9 mouse cellular contexts compared by ENCODE assay signal in genomic region chr5:28093874-28094273, GRCm38 (mm10). TPM values are rescaled to one million over a fixed set of nuclear protein-coding genes. Genes with fewer than 3 reads are reported as not detected.
DNase-seq lines count a peak whose midpoint lies in the region; ATAC-seq and TF ChIP-seq lines count a peak whose summit lies in the region.
"Had no signal": no experiment of that assay in that cellular context is flagged by ENCODE, and none has a peak within 500 bp of the region (broad histone marks: within the 10 kb centered on the region; RNA-seq: fewer than 3 reads in every experiment).

No protein-coding gene starts in this region.

- no peaks in the 10 kb centered on the region for H3K9me3 ChIP-seq in forebrain, embryonic 11.5 days (ENCODE audit: control insufficient read depth, low read length)
- H3K9me3 ChIP-seq in lung, postnatal 0 days (ENCODE audit: low read length) = no peaks in the 10 kb centered on the region

- H3K9ac ChIP-seq in forebrain, embryonic 11.5 days (ENCODE audit: low read length) = no peak overlapping the region
- H3K9ac ChIP-seq in lung, postnatal 0 days (replicated peaks; ENCODE audit: low read depth) = no peak overlapping the region

- no peaks in the 10 kb centered on the region for H3K36me3 ChIP-seq in forebrain, embryonic 11.5 days (ENCODE audit: control insufficient read depth, insufficient read depth, low read length)
- no peaks in the 10 kb centered on the region for H3K36me3 ChIP-seq in lung, postnatal 0 days (ENCODE audit: insufficient read depth, low read length)

- no peak overlapping the region for H3K4me2 ChIP-seq in forebrain, embryonic 11.5 days (ENCODE audit: low read depth, low read length, severe bottlenecking)
- H3K4me2 ChIP-seq in lung, postnatal 0 days (replicated peaks; ENCODE audit: low read depth, low read length) = no peak overlapping the region

- 0 out of 2 replicates have a peak, but pooled peaks have one; percentile 46 for ATAC-seq in forebrain, embryonic 11.5 days (replicated peaks; ENCODE audit: low FRiP score)
- ATAC-seq in hematopoietic stem cell, adult 5-6 weeks (replicated peaks in 1 of 2; ENCODE audit: insufficient read depth in 1 of 2, low FRiP score in 2 of 2, low TSS enrichment in 1 of 2, low read depth in 1 of 2, poor library complexity in 2 of 2, severe bottlenecking in 2 of 2) = peak; percentile 50 to 57; a peak in 3 of 4 replicates
- ATAC-seq in lung, postnatal 0 days = peak; percentile 57; the same call in 1 of the 2 replicates

- WGBS in forebrain, embryonic 11.5 days = 3% methylated on average over 3 of the region's 4 CpGs
- 2% methylated on average over 3 of the region's 4 CpGs for WGBS in lung, postnatal 0 days

- no peak overlapping the region for H3K27ac ChIP-seq in forebrain, embryonic 11.5 days (ENCODE audit: low read depth, low read length)
- H3K27ac ChIP-seq in layer of hippocampus, adult 2 months = no peak overlapping the region
- H3K27ac ChIP-seq in lung, postnatal 0 days (ENCODE audit: low read length) = no peak overlapping the region

- TF ChIP-seq CTCF in layer of hippocampus, adult 2 months (conservative IDR thresholded peaks at IDR 0.05) = peak; percentile 81
- TF ChIP-seq CTCF in lung, postnatal 0 days (IDR thresholded peaks at IDR 0.05) = peak; percentile 93

- H3K27me3 ChIP-seq in forebrain, embryonic 11.5 days (ENCODE audit: control insufficient read depth, insufficient read depth, low read length) = no peaks in the 10 kb centered on the region
- no peaks in the 10 kb centered on the region for H3K27me3 ChIP-seq in lung, postnatal 0 days (replicated peaks; ENCODE audit: insufficient read depth, low read length)

- peak; percentile 74 to 79 for DNase-seq in CD8-positive naive resting alpha-beta T cell, adult 2 months (ENCODE audit: low read depth in 2 of 2, low spot score in 2 of 2)
- peak; percentile 79 for DNase-seq in brain, adult 2 months (ENCODE audit: low read depth, low spot score)
- peak; percentile 88 for DNase-seq in forebrain, embryonic 11.5 days (ENCODE audit: low spot score)
- DNase-seq in layer of hippocampus, adult 2 months (ENCODE audit: low spot score in 2 of 2) = peak; percentile 65 to 90
- peak; percentile 82 for DNase-seq in lung, postnatal 0 days (ENCODE audit: low spot score)
- DNase-seq in ovary, postnatal 36 days (ENCODE audit: low spot score) = peak; percentile 78
- peak; percentile 36 to 83 for DNase-seq in thymus, postnatal 10 days (ENCODE audit: low spot score in 2 of 2)

- no peak overlapping the region for H3K4me3 ChIP-seq in forebrain, embryonic 11.5 days (ENCODE audit: low read depth, low read length)
- no peak overlapping the region for H3K4me3 ChIP-seq in layer of hippocampus, adult 2 months
- no peak overlapping the region for H3K4me3 ChIP-seq in lung, postnatal 0 days (ENCODE audit: low read depth, low read length)
- H3K4me3 ChIP-seq: erythroblast, embryonic 14.5 days had no signal

- TF ChIP-seq EP300 in lung, postnatal 0 days (IDR thresholded peaks at IDR 0.05) = no peak

- no peaks in the 10 kb centered on the region for H3K4me1 ChIP-seq in forebrain, embryonic 11.5 days (replicated peaks; ENCODE audit: control insufficient read depth, insufficient read depth, low read length)
- no peaks in the 10 kb centered on the region for H3K4me1 ChIP-seq in lung, postnatal 0 days (ENCODE audit: insufficient read depth, low read depth, low read length)

RNA-seq across cellular contexts. Expression of gene Insig1, which starts 22.7 kb away (rescaled TPM):
- polyA plus RNA-seq in forebrain, embryonic 11.5 days (2014; fragmentation: Nextera tagmentation; extraction: Ambion mirVana) = 102 and 103 TPM in 2 replicates
- 46.3 and 85.8 TPM in 2 replicates for total RNA-seq in hematopoietic stem cell, adult 5-6 weeks (2017)
- total RNA-seq in layer of hippocampus, adult 2 months (2021) = 10 to 100 TPM; 57.7 to 65.8 TPM
- 109 and 122 TPM in 2 replicates for polyA plus RNA-seq in lung, postnatal 0 days (2015; fragmentation: Nextera tagmentation; extraction: Ambion mirVana)
